Mouse (Mus musculus) liver, postnatal 0 days (tissue): ENCODE measurements at regions not wholly inside any gene's neighbourhood (a gene's known extent, or its start where the extent isn't known, plus 50 kb on each side); places are given as distances from the start of the nearest gene placed in this dataset.

Source experiments
- CTCF ChIP-seq: sonication (generic); IDR thresholded peaks from 2 replicates; pipeline ENCODE4 v1.5.1; 2016; ENCODE audit warnings: antibody characterized with exemption, low read depth
- EP300 ChIP-seq: IDR thresholded peaks from 2 replicates; pipeline ENCODE4 v1.6.1; 2016; ENCODE audit warnings: antibody characterized with exemption, low read depth, mild to moderate bottlenecking

- TF ChIP-seq EP300 (no peak), CTCF (no peak)
Observed at GRCm38 (mm10) chr11:14958689-14959088, 359.6 kb downstream of the Pom121l12 start.
